Mouse (Mus musculus) spleen, adult 2 months (tissue): Measurements from ENCODE around the gene Ccn1. TPM values are rescaled to one million over a fixed set of nuclear protein-coding genes. Genes with fewer than 3 reads are reported as not detected.

Experiments used
- DNase-seq, 2 experiments: peaks; one replicate each; pipeline versions ENCODE4 v3.0.0 to v3.0.0-alpha.2; 2012 to 2021; ENCODE audit warnings: low spot score in 2 of 2, low read depth in 1 of 2
- H3K27ac ChIP-seq: fragments of 200-500 bp; 2 replicates; pipeline ENCODE4 v1.5.1; 2012; ENCODE audit warnings: low read length, inconsistent platforms; ENCODE audit not compliant: insufficient read depth
- H3K27me3 ChIP-seq: fragments of 200-500 bp; 2 replicates; pipeline ENCODE4 v1.6.1; 2012; ENCODE audit warnings: mild to moderate bottlenecking, moderate library complexity, low read length, inconsistent platforms; ENCODE audit not compliant: control insufficient read depth, insufficient read depth
- H3K36me3 ChIP-seq: fragments of 200-500 bp; 2 replicates; pipeline ENCODE4 v1.6.1; 2012; ENCODE audit warnings: mild to moderate bottlenecking, low read length, inconsistent platforms; ENCODE audit not compliant: control insufficient read depth, insufficient read depth
- H3K4me1 ChIP-seq: fragments of 200-500 bp; 2 replicates; pipeline ENCODE4 v1.6.1; 2011; ENCODE audit warnings: inconsistent platforms; ENCODE audit not compliant: control insufficient read depth, insufficient read depth, insufficient read length
- H3K4me3 ChIP-seq: fragments of 200-500 bp; 2 replicates; pipeline ENCODE4 v1.5.1; 2011; ENCODE audit warnings: mild to moderate bottlenecking, inconsistent platforms; ENCODE audit not compliant: insufficient read depth, insufficient read length; ENCODE audit errors: extremely low read depth
- CTCF ChIP-seq: fragments of 200-500 bp; IDR thresholded peaks from 2 replicates; pipeline ENCODE4 v1.5.1; 2011; ENCODE audit warnings: mild to moderate bottlenecking, inconsistent platforms; ENCODE audit not compliant: insufficient read depth, insufficient read length, insufficient replicate concordance; ENCODE audit errors: extremely low read depth
- POLR2A ChIP-seq: fragments of 200-500 bp; IDR thresholded peaks from 2 replicates; pipeline ENCODE4 v1.6.1; 2011; ENCODE audit warnings: low read depth, low read length, inconsistent platforms
- WGBS: fragments of 180-500 bp; shearing (Covaris S2); methylation state at CpG from one replicate; pipeline ENCODE4 v1.1.7; 2018; 5-methylcytosine and 5-hydroxymethylcytosine counted together
- polyA plus RNA-seq: library from polyadenylated mRNA; depleted of rRNA; stranded (reverse); fragments of >200 nt; gene quantifications from 2 replicates; pipeline ENCODE4 v1.2.3, GENCODE M21; 2012

The Ccn1 gene
- polyA plus RNA-seq, 1 experiment: 26.5 TPM

DNA sequence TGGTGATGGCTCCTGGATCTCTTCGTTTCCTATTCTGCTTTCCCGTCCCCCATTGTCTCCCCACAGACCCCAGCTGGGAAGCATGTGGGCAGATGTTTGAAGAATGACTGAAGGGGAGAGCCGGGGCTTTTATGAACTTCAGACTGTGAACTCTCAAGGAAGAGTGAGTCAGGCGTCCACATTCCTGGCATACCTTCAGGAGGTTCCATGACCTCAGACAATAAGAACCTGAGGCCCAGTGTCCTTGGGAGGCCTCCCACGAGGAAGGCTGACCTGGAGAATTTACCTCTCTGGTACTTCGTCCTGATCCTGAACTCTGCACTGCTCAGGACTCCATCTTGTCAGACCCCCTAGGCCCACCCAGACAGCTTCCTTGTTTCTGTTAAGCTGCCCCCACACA, 16.9 kb downstream of the Ccn1 start:
- Histone ChIP-seq H3K27ac (no peak overlapping the region), H3K4me1 (no peaks in the 10 kb centered on the region), H3K36me3 (no peaks in the 10 kb centered on the region), H3K4me3 (no peak overlapping the region), H3K27me3 (no peaks in the 10 kb centered on the region)
- no peak for DNase-seq
- WGBS: 73% methylated on average over 6 of the region's 6 CpGs
- TF ChIP-seq CTCF (no peak), POLR2A (no peak)

DNA sequence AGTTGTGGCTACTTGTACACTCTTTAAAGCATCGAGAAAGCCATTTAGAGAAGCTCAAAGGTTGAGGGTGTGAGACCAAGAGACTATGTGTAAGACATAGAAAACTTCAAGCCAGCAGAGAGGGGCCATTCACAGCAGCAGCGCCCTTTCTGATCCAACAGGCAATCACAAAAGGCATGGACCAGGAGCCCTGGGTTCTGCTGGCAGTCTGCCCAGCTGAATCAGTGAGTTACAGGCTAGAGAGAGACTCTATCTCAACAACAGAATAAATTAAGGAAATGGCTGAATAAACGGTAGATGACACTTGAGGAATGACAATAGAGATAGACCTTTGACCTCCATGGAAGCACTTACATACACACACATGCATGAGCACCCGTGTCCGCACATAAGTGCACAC, 21.1 kb downstream of the Ccn1 start:
- Histone ChIP-seq H3K27me3 (no peaks in the 10 kb centered on the region), H3K27ac (no peak overlapping the region), H3K36me3 (no peaks in the 10 kb centered on the region), H3K4me3 (no peak overlapping the region), H3K4me1 (no peaks in the 10 kb centered on the region)
- 80% methylated on average over 5 of the region's 5 CpGs for WGBS
- no peak for DNase-seq
- TF ChIP-seq CTCF (no peak), POLR2A (no peak)

DNA sequence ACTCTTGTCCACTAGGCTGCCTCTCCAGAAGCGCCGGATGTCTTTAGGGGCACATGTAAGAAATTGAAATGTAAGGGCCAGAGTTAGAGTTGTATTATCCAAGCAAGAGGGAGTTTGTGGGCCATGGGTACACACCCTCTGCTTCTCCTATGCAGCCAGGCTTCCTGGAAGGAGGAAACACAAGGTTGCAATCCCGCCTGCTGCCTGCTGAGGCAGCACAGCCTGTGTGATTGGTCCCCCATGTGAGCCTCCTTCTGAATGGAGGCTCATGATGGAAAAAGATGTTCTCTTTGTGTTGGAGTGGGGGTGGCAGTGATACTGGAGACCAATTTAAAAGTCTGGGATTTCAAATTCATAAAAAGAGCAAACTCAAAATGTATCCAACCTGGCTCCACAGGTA, 22.0 kb downstream of the Ccn1 start:
- no peaks in the 10 kb centered on the region for H3K4me1 ChIP-seq

DNA sequence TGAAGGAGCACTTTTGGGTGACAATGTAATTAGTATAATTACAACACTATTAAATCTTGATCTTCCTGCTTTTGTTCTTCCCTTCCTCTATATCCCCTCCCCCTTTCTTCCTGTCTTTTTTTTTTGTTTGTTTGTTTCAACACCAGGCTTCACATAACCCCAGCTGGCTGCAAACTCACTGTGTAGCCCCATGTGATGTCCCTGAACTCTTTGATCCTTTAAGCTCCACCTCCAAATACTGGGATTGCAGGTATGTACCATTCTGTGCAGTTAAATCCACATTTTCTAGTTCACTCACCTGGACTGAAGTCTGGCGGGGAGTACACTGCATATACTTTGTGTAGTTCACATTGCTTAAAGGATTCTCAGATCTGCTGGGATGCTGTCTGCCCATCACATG, 23.7 kb downstream of the Ccn1 start:
- Histone ChIP-seq H3K27ac (no peak overlapping the region), H3K4me1 (no peaks in the 10 kb centered on the region), H3K36me3 (no peaks in the 10 kb centered on the region), H3K4me3 (no peak overlapping the region), H3K27me3 (no peaks in the 10 kb centered on the region)
- 92% methylated on average over 1 of the region's 1 CpGs for WGBS
- TF ChIP-seq CTCF (no peak), POLR2A (no peak)
- no peak for DNase-seq

More for the DNA sequence above, 22.0 kb downstream of the Ccn1 start:
- Histone ChIP-seq H3K36me3 (no peaks in the 10 kb centered on the region), H3K27ac (no peak overlapping the region), H3K4me3 (no peak overlapping the region), H3K27me3 (no peaks in the 10 kb centered on the region)
- no peak for DNase-seq
- TF ChIP-seq CTCF (no peak), POLR2A (no peak)
- WGBS: 89% methylated on average over 3 of the region's 3 CpGs

DNA sequence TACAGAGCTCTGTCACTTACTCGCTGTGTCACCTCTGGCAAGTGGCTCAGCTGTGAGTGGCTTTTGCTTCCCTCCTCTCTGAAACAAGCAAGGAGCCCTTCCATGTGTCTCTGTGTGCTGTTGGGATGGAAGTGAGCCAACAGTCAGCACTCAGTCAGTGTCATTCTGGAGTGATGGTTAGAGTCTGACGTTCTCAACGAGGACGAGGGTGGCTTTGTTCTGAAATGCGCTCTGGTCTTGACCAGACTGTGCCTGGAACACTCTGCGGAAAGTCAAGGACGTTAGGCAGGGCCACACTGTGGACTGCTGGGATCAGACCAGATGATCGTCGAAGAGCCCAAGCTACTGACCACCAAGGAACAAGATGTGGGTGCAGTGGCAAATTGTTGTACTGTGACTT, 24.2 kb downstream of the Ccn1 start:
- DNase-seq: no peak

DNA sequence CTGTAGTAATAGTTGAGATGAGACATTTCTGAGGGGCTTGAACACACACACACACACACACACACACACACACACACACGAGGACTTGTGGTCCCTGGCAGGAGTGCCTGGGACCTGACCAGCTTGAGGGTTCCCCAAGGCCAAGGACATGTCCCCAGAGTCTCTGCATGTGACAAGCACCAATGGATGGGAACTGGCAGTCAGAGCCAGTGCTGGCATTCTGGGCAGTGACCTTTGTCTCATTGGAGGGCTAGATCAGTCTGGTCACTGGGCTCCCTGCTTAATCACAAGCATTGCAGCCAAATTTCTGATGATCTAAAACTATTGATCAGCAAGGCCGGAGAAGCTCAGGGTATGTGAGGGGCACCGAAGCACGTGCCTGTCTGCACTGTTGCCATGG, 25.0 kb downstream of the Ccn1 start:
- no peak overlapping the region for H3K27ac ChIP-seq
- H3K4me1 ChIP-seq: no peaks in the 10 kb centered on the region
- H3K4me3 ChIP-seq: no peak overlapping the region
- H3K27me3 ChIP-seq: no peaks in the 10 kb centered on the region
- 73% methylated on average over 4 of the region's 4 CpGs for WGBS
- DNase-seq: no peak
- TF ChIP-seq POLR2A (no peak), CTCF (no peak)
- H3K36me3 ChIP-seq: no peaks in the 10 kb centered on the region

More for the DNA sequence above, 24.2 kb downstream of the Ccn1 start:
- WGBS: 89% methylated on average over 9 of the region's 9 CpGs
- no peaks in the 10 kb centered on the region for H3K36me3 ChIP-seq
- H3K27me3 ChIP-seq: no peaks in the 10 kb centered on the region
- H3K27ac ChIP-seq: no peak overlapping the region
- no peaks in the 10 kb centered on the region for H3K4me1 ChIP-seq
- no peak for TF ChIP-seq POLR2A
- TF ChIP-seq CTCF: no peak
- no peak overlapping the region for H3K4me3 ChIP-seq

DNA sequence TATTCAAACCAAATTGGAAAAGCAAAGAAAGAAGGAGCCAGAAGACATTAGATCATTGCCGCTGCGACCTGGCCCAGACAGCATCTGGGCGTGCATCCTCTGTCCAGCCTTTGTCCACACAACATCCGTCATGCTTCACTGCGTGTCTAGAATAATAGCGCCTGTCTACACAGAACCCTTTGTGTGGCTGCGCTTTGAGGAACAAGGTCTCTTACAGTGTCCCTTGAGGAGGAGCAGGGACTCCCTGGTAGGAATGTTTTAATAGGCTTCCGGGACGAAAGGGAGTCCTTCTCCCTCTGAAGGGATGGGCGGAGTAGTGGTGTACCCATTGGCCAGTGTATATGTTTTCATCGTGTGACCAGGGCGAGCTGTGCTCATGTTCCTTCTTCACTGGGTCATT, 26.7 kb downstream of the Ccn1 start:
- no peaks in the 10 kb centered on the region for H3K36me3 ChIP-seq
- DNase-seq: no peak
- H3K27ac ChIP-seq: no peak overlapping the region
- TF ChIP-seq CTCF: no peak
- no peak for TF ChIP-seq POLR2A
- no peaks in the 10 kb centered on the region for H3K27me3 ChIP-seq
- no peak overlapping the region for H3K4me3 ChIP-seq
- no peaks in the 10 kb centered on the region for H3K4me1 ChIP-seq
- 90% methylated on average over 12 of the region's 12 CpGs for WGBS

DNA sequence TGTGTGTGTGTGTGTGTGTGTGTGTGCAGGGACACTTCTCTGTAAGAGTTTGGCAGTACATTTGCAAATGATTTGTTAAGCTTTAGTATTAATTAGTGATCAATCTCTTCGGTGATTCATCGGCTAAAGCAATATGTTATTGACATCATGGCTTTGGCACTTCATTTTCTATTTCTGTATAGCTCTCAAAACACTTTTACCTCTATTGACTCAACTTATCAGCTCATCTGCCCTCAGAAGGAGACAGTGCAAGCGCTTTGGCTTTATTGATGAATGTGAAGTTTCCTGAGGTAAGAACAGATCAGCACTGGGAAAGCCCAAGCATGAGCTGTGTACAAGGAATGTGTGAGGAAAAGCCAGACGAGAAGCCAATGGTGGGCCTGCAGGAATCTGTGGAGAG, 28.6 kb downstream of the Ccn1 start:
- no peaks in the 10 kb centered on the region for H3K4me1 ChIP-seq
- DNase-seq: no peak
- H3K4me3 ChIP-seq: no peak overlapping the region
- H3K27ac ChIP-seq: no peak overlapping the region
- no peaks in the 10 kb centered on the region for H3K27me3 ChIP-seq
- no peaks in the 10 kb centered on the region for H3K36me3 ChIP-seq
- 83% methylated on average over 4 of the region's 4 CpGs for WGBS
- no peak for TF ChIP-seq POLR2A
- no peak for TF ChIP-seq CTCF
